Mouse (Mus musculus): ENCODE measurements around the gene Tmco4. TPM values are rescaled to one million over a fixed set of nuclear protein-coding genes. Genes with fewer than 3 reads are reported as not detected.
"Not testable (repeated sequence)": the region's sequence is repeated elsewhere in the genome, so short reads cannot be mapped to it uniquely, and the experiment has no call there.

Gene Tmco4
- total RNA-seq, 4 experiments from 2014 or later: 9.9 to 13.6 (median 11.7) TPM

- DNase-seq (ENCODE audit: low spot score): no peak
These were observed 1.0 kb downstream of the Tmco4 start for GRCm38 (mm10) chr4:138973719-138974115.

DNA sequence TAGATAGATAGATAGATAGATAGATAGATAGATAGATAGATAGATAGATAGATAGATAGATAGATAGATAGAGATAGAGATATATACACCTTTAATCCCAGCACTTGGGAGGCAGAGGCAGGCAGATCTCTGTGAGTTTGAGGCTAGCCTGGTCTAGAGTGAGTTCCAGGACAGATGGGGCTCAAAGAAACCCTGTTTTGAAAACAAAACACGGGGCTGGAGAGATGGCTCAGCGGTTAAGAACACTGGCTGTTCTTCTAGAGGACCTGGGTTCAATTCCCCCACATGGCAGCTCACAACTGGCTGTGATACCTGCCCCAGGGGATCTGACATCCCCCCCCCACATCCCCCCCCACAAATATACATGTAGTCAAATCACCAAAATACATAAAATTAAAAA lies 1.9 kb downstream of the Tmco4 start:
- DNase-seq (ENCODE audit: low spot score): not testable (repeated sequence)

DNA sequence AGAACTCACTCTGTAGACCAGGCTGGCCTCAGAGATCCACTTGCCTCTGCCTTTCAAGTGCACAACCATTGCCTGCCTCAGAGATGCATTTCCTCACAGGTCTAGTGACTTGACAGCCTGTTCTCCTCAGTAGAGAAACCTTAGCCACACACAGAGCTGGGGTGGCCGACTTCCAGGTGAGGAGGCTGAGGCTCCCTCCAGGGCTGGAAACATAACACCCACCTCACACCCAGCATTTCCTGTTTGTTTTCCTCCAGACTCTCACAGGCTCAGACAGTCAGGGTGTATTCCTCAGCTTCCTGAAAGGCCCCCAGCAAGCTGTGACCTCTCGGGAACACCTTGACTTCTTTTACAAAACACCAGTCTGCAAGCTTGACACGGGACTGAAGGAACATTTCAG lies 2.5 kb downstream of the Tmco4 start:
- no peak for DNase-seq (ENCODE audit: low spot score)

- DNase-seq (ENCODE audit: low spot score): no peak
These were observed 3.4 kb downstream of the Tmco4 start for GRCm38 (mm10) chr4:138976046-138976445.

GRCm38 (mm10) chr4:138980021-138980420 lies 7.3 kb downstream of the Tmco4 start:
- DNase-seq (ENCODE audit: low spot score): no peak

- no peak for DNase-seq (ENCODE audit: low spot score)
These were observed 8.2 kb downstream of the Tmco4 start for GRCm38 (mm10) chr4:138980771-138981420.

- DNase-seq (ENCODE audit: low spot score): no peak
These were observed 10.7 kb downstream of the Tmco4 start for GRCm38 (mm10) chr4:138983422-138983821.

- no peak for DNase-seq (ENCODE audit: low spot score)
These were observed 12.1 kb downstream of the Tmco4 start for GRCm38 (mm10) chr4:138984744-138985143.

- no peak for DNase-seq (ENCODE audit: low spot score)
These were observed 13.6 kb downstream of the Tmco4 start for GRCm38 (mm10) chr4:138986280-138986679.

GRCm38 (mm10) chr4:138994389-138994788 lies 21.7 kb downstream of the Tmco4 start:
- no peak for DNase-seq (ENCODE audit: low spot score)

GRCm38 (mm10) chr4:138996410-138996809 lies 23.7 kb downstream of the Tmco4 start:
- no peak for DNase-seq (ENCODE audit: low spot score)

DNA sequence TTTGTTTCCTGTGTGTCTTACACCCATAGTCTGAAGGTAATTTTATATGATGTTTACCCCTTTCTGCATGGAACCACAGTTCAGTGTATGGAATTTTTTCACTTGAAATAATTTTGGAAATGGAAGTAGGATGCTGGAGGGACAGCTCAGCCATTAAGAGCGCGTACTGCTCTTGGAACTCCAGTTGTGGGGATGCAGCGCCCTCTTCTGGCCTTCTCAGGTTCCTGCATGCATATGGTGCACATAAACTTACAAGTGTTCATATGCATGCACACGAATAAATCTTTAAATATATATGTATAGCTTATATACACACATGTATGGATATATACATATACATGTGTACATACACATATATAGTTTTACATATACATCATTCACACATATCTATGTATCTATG lies 24.4 kb downstream of the Tmco4 start:
- no peak for DNase-seq (ENCODE audit: low spot score)

GRCm38 (mm10) chr4:138998611-138999010 lies 25.9 kb downstream of the Tmco4 start:
- no peak for DNase-seq (ENCODE audit: low spot score)

- no peak for DNase-seq (ENCODE audit: low spot score)
These were observed 28.3 kb downstream of the Tmco4 start for GRCm38 (mm10) chr4:139001026-139001425.

DNA sequence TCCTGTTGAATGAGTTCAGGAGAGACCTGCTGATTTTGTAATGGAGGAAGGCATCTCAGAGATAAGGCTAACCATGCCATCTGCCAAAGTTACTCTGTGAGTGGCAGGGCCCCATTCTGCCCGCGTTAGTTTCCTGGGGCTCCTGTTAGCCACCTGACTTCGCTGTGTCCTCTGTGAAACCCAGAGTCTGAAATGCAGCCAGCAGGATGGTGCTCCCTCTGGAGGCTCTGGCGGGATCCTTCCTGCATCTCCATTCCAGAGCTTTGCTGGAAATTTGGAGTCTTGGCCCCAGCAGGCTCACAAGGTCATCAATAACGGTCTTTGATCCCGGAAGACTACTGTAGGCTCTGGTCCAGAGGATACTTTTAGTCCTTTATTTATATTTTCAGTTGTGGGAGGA lies 28.7 kb downstream of the Tmco4 start:
- DNase-seq (ENCODE audit: low spot score): peak; percentile 13

GRCm38 (mm10) chr4:139004067-139004466 lies 31.4 kb downstream of the Tmco4 start:
- DNase-seq (ENCODE audit: low spot score): no peak

- no peak for DNase-seq (ENCODE audit: low spot score)
These were observed 32.5 kb downstream of the Tmco4 start for GRCm38 (mm10) chr4:139005214-139005613.

DNA sequence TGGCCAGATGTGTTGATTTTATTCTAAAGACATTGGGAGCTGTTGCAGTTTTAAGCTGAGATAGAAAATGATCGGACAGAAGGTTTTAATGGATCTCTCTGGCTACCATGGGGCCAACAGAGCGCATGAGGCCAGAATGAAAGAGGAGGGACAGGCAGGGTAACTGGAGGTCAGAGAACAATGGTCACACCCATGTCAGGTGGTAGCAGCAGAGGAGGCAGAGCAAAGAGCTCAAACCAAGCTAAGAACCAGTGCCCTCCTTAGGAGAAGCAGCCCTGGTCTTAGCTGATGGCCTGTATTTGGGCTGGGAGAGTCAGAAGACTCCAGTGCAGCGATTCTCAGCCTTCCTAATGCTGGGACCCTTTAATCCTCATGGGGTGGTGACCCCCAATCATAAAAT lies 34.7 kb downstream of the Tmco4 start:
- DNase-seq (ENCODE audit: low spot score): no peak

GRCm38 (mm10) chr4:139007981-139008536 lies 35.4 kb downstream of the Tmco4 start:
- DNase-seq (ENCODE audit: low spot score): no peak

GRCm38 (mm10) chr4:139011201-139011702 lies 38.6 kb downstream of the Tmco4 start:
- DNase-seq (ENCODE audit: low spot score): no peak

DNA sequence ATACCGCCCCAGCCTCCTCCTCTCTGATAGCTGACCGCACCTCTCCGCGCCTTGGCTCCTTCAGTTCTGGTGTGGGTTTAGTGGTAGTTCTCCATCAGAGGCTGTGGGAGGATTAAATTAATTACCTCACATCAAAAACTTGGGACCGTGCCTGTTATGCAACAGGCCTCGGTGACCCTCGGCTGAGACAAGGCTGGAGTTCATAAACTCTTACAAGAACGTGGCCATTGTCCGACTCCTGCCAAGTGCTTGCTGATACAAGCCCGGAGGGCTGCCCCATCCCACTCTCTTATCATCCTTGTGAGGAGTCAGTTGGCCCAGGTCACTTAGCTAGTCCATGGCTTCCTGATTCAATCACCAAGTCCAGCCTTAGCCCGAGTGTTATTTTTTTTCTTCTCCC lies 40.6 kb downstream of the Tmco4 start:
- no peak for DNase-seq (ENCODE audit: low spot score)

DNA sequence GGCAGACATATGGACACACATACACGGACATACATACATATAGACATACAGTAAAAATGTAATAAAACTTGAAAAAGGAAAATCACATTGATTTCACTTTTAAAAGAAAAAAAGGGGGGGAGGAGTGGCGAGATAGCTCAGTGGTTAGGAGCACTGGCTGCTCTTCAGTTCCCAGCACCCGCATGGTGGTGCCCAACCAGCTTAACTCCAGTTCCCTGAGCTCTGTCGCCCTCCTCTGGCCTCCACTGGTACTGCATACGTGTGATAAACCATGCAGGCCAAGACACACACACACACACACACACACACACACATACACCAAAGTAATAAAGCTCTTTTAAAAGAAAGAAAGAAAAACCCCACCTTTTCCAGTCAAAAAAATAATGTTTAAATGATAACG lies 42.1 kb downstream of the Tmco4 start:
- DNase-seq (ENCODE audit: low spot score): no peak

- DNase-seq (ENCODE audit: low spot score): no peak
These were observed 45.7 kb downstream of the Tmco4 start for GRCm38 (mm10) chr4:139018388-139018787.

- DNase-seq (ENCODE audit: low spot score): no peak
These were observed 46.3 kb downstream of the Tmco4 start for GRCm38 (mm10) chr4:139018976-139019375.

Measured in heart, adult 8-10 months (tissue).